Mouse (Mus musculus) thymus, adult 2 months (tissue): ENCODE measurements around the gene Xrcc2.

Experiments
- CTCF ChIP-seq: fragments of 200-500 bp; IDR thresholded peaks from 2 replicates; pipeline ENCODE4 v1.5.1; 2012; ENCODE audit warnings: mild to moderate bottlenecking, control low read depth, low read length, moderate library complexity, borderline replicate concordance; ENCODE audit not compliant: control insufficient read depth, poor library complexity, insufficient read depth; ENCODE audit errors: extremely low read depth
- POLR2A ChIP-seq: fragments of 200-500 bp; IDR thresholded peaks from 2 replicates; pipeline ENCODE4 v1.6.1; 2012; ENCODE audit warnings: mild to moderate bottlenecking, low read length, control low read depth, moderate library complexity; ENCODE audit not compliant: control insufficient read depth, poor library complexity, insufficient read depth; ENCODE audit errors: extremely low read depth

- no peak for TF ChIP-seq POLR2A
- TF ChIP-seq CTCF = no peak
These were observed 47.2 kb upstream of the Xrcc2 start for GRCm38 (mm10) chr5:25752862-25753261.
